Mouse (Mus musculus): ENCODE results near the gene Slc35e3.

DNA sequence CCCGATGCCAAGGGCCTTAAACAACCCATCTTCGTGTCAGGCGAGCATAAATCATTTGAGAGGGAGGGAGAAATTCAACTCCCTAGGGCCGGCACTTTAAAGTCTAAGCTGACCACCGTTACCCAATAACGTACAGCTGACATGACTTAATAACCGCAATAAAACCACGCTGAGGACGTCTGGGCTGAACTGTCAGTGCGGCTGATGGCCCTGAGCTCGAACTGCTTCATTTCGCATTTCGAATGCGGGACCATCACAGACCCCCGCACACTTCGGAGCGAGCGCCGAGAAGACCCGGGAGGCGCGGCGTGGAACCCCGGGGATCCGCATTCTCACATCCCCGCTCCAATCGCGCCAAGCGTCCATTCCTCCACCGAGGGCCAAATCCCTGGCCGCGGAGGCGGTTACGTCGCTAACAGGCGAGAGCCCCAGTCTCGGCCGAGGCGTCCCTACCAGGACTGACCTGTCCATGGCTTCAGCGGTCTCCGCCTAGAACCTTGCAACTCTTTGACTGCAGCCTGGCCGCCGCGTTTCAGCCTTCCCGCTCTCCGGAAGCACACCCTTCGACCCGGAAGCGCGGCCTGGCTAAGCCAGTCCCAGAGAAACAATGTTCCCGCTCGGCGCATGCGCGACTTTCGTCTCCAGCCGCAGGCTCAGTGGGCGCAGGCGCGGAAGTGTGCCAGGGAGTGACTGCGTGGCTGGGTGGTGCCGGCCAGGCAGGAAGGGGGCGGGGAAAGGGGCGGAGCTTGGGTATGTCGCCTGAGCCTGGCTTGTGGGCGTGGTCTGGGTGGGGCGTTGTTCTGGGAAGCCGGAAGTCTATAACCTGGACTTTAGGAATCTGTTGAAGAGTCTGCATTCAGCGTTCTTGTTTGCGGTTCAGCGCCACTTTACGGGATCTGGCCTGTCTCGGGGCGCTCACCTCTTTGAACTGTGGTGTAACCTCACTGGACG is 46.3 kb upstream of the Slc35e3 start, which contains the start of gene Nup107:
- peak; percentile 35 for TF ChIP-seq POLR2A (IDR thresholded peaks at IDR 0.05; ENCODE audit: insufficient read depth, low read length)
- TF ChIP-seq EP300 (IDR thresholded peaks at IDR 0.05; ENCODE audit: insufficient read depth, low read depth, low read length) = no peak
